Mouse (Mus musculus) thymus, postnatal 14 days (tissue): ENCODE measurements around the gene Fam163b.

Experiments used
- DNase-seq: peaks from one replicate; pipeline ENCODE4 v3.0.0; 2021

The Fam163b gene

GRCm38 (mm10) chr2:27141950-27142693 lies at the start of gene Fam163b:
TSS of gene Fam163b (minus strand) at chr2:27142491.
- DNase-seq = peak; percentile 80

- no peak for DNase-seq
Observed at GRCm38 (mm10) chr2:27189994-27190393, 47.7 kb upstream of the Fam163b start.

- DNase-seq = no peak
Observed at GRCm38 (mm10) chr2:27187531-27187930, 45.2 kb upstream of the Fam163b start.

GRCm38 (mm10) chr2:27183734-27184133 lies 41.4 kb upstream of the Fam163b start:
- DNase-seq = no peak

GRCm38 (mm10) chr2:27181907-27182306 lies 39.6 kb upstream of the Fam163b start:
- DNase-seq = no peak

GRCm38 (mm10) chr2:27179101-27179500 lies 36.8 kb upstream of the Fam163b start:
- DNase-seq = no peak

GRCm38 (mm10) chr2:27175696-27176267 lies 33.5 kb upstream of the Fam163b start:
- DNase-seq = peak; percentile 63

GRCm38 (mm10) chr2:27174242-27174641 lies 32.0 kb upstream of the Fam163b start:
- DNase-seq = no peak

GRCm38 (mm10) chr2:27166999-27167398 lies 24.7 kb upstream of the Fam163b start:
- DNase-seq = no peak

- DNase-seq = peak; percentile 46
Observed at GRCm38 (mm10) chr2:27166074-27166473, 23.8 kb upstream of the Fam163b start.

GRCm38 (mm10) chr2:27164796-27165590 lies 22.7 kb upstream of the Fam163b start, which contains the start of gene Dbh:
TSS of gene Dbh (plus strand) at chr2:27165233.
- DNase-seq = no peak

- DNase-seq = no peak
Observed at GRCm38 (mm10) chr2:27163851-27164250, 21.6 kb upstream of the Fam163b start.

GRCm38 (mm10) chr2:27162656-27163055 lies 20.4 kb upstream of the Fam163b start:
- no peak for DNase-seq

GRCm38 (mm10) chr2:27161526-27161925 lies 19.2 kb upstream of the Fam163b start:
- no peak for DNase-seq

GRCm38 (mm10) chr2:27156596-27156995 lies 14.3 kb upstream of the Fam163b start:
- DNase-seq = no peak

GRCm38 (mm10) chr2:27154466-27155185 lies 12.3 kb upstream of the Fam163b start:
- DNase-seq = no peak

- DNase-seq = no peak
Observed at GRCm38 (mm10) chr2:27149457-27149856, 7.2 kb upstream of the Fam163b start.

GRCm38 (mm10) chr2:27146840-27147239 lies 4.5 kb upstream of the Fam163b start:
- DNase-seq = no peak

- DNase-seq = no peak
Observed at GRCm38 (mm10) chr2:27144957-27145356, 2.7 kb upstream of the Fam163b start.

- DNase-seq = no peak
Observed at GRCm38 (mm10) chr2:27138356-27138755, 3.9 kb downstream of the Fam163b start.

GRCm38 (mm10) chr2:27136789-27137188 lies 5.5 kb downstream of the Fam163b start:
- peak; percentile 18 for DNase-seq

- DNase-seq = no peak
Observed at GRCm38 (mm10) chr2:27136336-27136735, 6.0 kb downstream of the Fam163b start.

GRCm38 (mm10) chr2:27135935-27136334 lies 6.4 kb downstream of the Fam163b start:
- no peak for DNase-seq
